Mouse (Mus musculus) stomach, postnatal 0 days (tissue): ENCODE data around the gene Galm. TPM values are rescaled to one million over a fixed set of nuclear protein-coding genes. Genes with fewer than 3 reads are reported as not detected.

Experiments used
- ATAC-seq: fragments of 200-750 bp; cut with Nextera tagmentation; 2 replicates; pipeline ENCODE4 v1.8.0; 2017; ENCODE audit not compliant: low FRiP score, low TSS enrichment
- DNase-seq: peaks from one replicate; pipeline ENCODE4 v3.0.0-alpha.2; 2016; ENCODE audit warnings: low spot score
- H3K27ac ChIP-seq: fragments of 300-500 bp; sonication (generic); replicated peaks from 2 replicates; pipeline ENCODE4 v1.5.1; 2014; ENCODE audit warnings: mild to moderate bottlenecking, control low read depth
- H3K27me3 ChIP-seq: fragments of 300-500 bp; sonication (generic); 2 replicates; pipeline ENCODE4 v1.6.1; 2014; ENCODE audit warnings: low read length; ENCODE audit not compliant: control insufficient read depth, insufficient read depth
- H3K36me3 ChIP-seq: fragments of 300-500 bp; sonication (generic); 2 replicates; pipeline ENCODE4 v1.6.1; 2014; ENCODE audit warnings: low read length, mixed read lengths; ENCODE audit not compliant: control insufficient read depth, insufficient read depth
- H3K4me1 ChIP-seq: fragments of 300-500 bp; sonication (generic); replicated peaks from 2 replicates; pipeline ENCODE4 v1.6.1; 2014; ENCODE audit warnings: antibody characterized with exemption; ENCODE audit not compliant: control insufficient read depth, insufficient read depth
- H3K4me2 ChIP-seq: fragments of 300-500 bp; sonication (generic); replicated peaks from 2 replicates; pipeline ENCODE4 v1.6.1; 2014; ENCODE audit warnings: low read depth, mild to moderate bottlenecking, control low read depth, moderate library complexity
- H3K4me3 ChIP-seq: fragments of 300-500 bp; sonication (generic); 2 replicates; pipeline ENCODE4 v1.5.1; 2014; ENCODE audit warnings: low read depth, low read length, control low read depth
- H3K9ac ChIP-seq: fragments of 300-500 bp; sonication (generic); 2 replicates; pipeline ENCODE4 v1.6.1; 2014; ENCODE audit warnings: mild to moderate bottlenecking, low read length, control low read depth, mixed read lengths
- H3K9me3 ChIP-seq: fragments of 300-500 bp; sonication (generic); 2 replicates; pipeline ENCODE4 v1.6.1; 2016; ENCODE audit warnings: low read length; ENCODE audit not compliant: control insufficient read depth
- CTCF ChIP-seq: IDR thresholded peaks from 2 replicates; pipeline ENCODE4 v1.5.1; 2016; ENCODE audit warnings: antibody characterized with exemption, low read depth, mild to moderate bottlenecking, moderate library complexity
- EP300 ChIP-seq: optimal IDR thresholded peaks from 2 replicates; pipeline ENCODE3; 2016; ENCODE audit warnings: antibody characterized with exemption
- WGBS: fragments of 180-500 bp; shearing (Covaris S2); extraction: QIAGEN DNeasy Blood & Tissue Kit; methylation state at CpG from one replicate; pipeline ENCODE4 v1.1.7; 2014; 5-methylcytosine and 5-hydroxymethylcytosine counted together
- polyA plus RNA-seq: library from polyadenylated mRNA; unstranded; fragments of >200 nt; fragmentation: Nextera tagmentation; extraction: Ambion mirVana; gene quantifications from 2 replicates; pipeline ENCODE4 v1.2.1, GENCODE M21; 2015

The Galm gene
- polyA plus RNA-seq, 1 experiment from 2014 or later: 31.6 TPM

DNA sequence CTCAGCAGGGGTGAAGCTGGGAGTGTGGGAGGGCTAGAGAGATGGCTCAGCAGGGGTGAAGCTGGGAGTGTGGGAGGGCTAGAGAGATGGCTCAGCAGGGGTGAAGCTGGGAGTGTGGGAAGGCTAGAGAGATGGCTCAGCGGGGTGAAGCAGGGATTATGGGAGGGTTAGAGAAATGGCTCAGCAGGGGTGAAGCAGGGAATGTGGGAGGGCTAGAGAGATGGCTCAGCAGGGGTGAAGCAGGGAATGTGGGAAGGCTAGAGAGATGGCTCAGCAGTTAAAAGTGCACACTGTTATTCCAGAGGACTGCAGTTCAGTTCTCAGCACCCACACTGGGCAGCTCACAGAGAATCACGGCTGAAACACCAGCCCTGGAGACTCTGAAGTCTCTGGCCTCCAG lies 26.4 kb downstream of the Galm start:
- TF ChIP-seq CTCF: no peak
- no peak for TF ChIP-seq EP300
- Histone ChIP-seq H3K4me1 (0 out of 2 replicates have a peak, but pooled peaks cover 1% of the 10 kb centered on the region), H3K4me3 (no peak overlapping the region), H3K9me3 (no peaks in the 10 kb centered on the region), H3K4me2 (no peak overlapping the region), H3K27me3 (no peaks in the 10 kb centered on the region), H3K27ac (no peak overlapping the region), H3K36me3 (no peaks in the 10 kb centered on the region), H3K9ac (no peak overlapping the region)
- ATAC-seq (no peak), DNase-seq (no peak)
- WGBS: 83% methylated on average over 2 of the region's 2 CpGs

GRCm38 (mm10) chr17:80156905-80157304 lies 29.6 kb downstream of the Galm start:
- no peak for TF ChIP-seq EP300
- TF ChIP-seq CTCF: no peak
- Histone ChIP-seq H3K36me3 (no peaks in the 10 kb centered on the region), H3K4me2 (no peak overlapping the region), H3K27me3 (no peaks in the 10 kb centered on the region), H3K4me3 (no peak overlapping the region), H3K9ac (no peak overlapping the region), H3K4me1 (no peaks in the 10 kb centered on the region), H3K9me3 (no peaks in the 10 kb centered on the region), H3K27ac (no peak overlapping the region)
- ATAC-seq: no peak
- DNase-seq: no peak
- 89% methylated on average over 8 of the region's 8 CpGs for WGBS

- peak; percentile 59; the same call in 1 of the 2 replicates for ATAC-seq
- no peaks in the 10 kb centered on the region for H3K4me1 ChIP-seq
- no peak overlapping the region for H3K27ac ChIP-seq
- no peaks in the 10 kb centered on the region for H3K9me3 ChIP-seq
- H3K27me3 ChIP-seq: no peaks in the 10 kb centered on the region
- WGBS: 85% methylated on average over 6 of the region's 6 CpGs
- no peak overlapping the region for H3K4me3 ChIP-seq
- no peak overlapping the region for H3K4me2 ChIP-seq
- TF ChIP-seq CTCF (no peak), EP300 (no peak)
- no peak for DNase-seq
- no peaks in the 10 kb centered on the region for H3K36me3 ChIP-seq
- H3K9ac ChIP-seq: no peak overlapping the region
Measured at GRCm38 (mm10) chr17:80157489-80157888, 30.2 kb downstream of the Galm start.

DNA sequence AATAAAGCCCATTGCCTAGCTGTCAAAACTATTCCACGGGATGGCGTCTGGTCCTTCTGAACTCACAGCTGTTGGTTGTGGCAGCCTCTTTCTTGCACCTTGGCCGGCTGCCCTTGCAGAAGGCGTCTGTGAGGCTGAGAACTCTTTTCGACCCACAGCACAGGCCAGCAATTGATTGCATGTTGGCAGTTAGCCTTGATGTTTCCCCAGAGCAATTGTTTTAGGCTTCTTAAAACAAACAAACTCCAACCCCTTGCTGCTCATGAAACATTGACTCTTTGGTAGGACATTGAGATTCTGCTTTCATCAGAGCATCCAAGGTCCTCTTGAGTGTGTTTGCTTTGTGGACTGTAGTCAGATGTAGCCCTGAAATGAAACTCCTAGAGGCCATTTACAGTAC lies 33.2 kb downstream of the Galm start:
- H3K4me3 ChIP-seq: no peak overlapping the region
- DNase-seq (no peak), ATAC-seq (peak; percentile 57; the same call in 1 of the 2 replicates)
- H3K4me2 ChIP-seq: no peak overlapping the region
- WGBS: 35% methylated on average over 5 of the region's 5 CpGs
- TF ChIP-seq CTCF (no peak; the same call in 1 of the 2 replicates), EP300 (no peak)
- no peaks in the 10 kb centered on the region for H3K9me3 ChIP-seq
- no peak overlapping the region for H3K27ac ChIP-seq
- H3K9ac ChIP-seq: no peak overlapping the region
- no peaks in the 10 kb centered on the region for H3K27me3 ChIP-seq
- no peaks in the 10 kb centered on the region for H3K36me3 ChIP-seq
- no peaks in the 10 kb centered on the region; the same call in 1 of the 2 replicates for H3K4me1 ChIP-seq

- Histone ChIP-seq H3K4me3 (no peak overlapping the region), H3K27me3 (no peaks in the 10 kb centered on the region), H3K4me1 (peaks cover 3% of the 10 kb centered on the region; the same call in 1 of the 2 replicates), H3K27ac (no peak overlapping the region), H3K36me3 (no peaks in the 10 kb centered on the region), H3K9me3 (no peaks in the 10 kb centered on the region), H3K9ac (no peak overlapping the region), H3K4me2 (no peak overlapping the region)
- TF ChIP-seq EP300 (no peak), CTCF (no peak)
- ATAC-seq (no peak), DNase-seq (no peak)
- WGBS: 67% methylated on average over 8 of the region's 8 CpGs
Measured at GRCm38 (mm10) chr17:80163991-80164390, 36.7 kb downstream of the Galm start.

- Histone ChIP-seq H3K4me3 (no peak overlapping the region), H3K4me2 (no peak overlapping the region), H3K27me3 (no peaks in the 10 kb centered on the region), H3K9me3 (no peaks in the 10 kb centered on the region), H3K36me3 (no peaks in the 10 kb centered on the region), H3K4me1 (peaks cover 3% of the 10 kb centered on the region; the same call in 1 of the 2 replicates), H3K9ac (no peak overlapping the region), H3K27ac (peak overlapping the region; percentile 56; the same call in 1 of the 2 replicates)
- TF ChIP-seq EP300: no peak
- no peak; the same call in 1 of the 2 replicates for TF ChIP-seq CTCF
- no peak for DNase-seq
- 25% methylated on average over 6 of the region's 6 CpGs for WGBS
- peak; percentile 71; the same call in 1 of the 2 replicates for ATAC-seq
Measured at GRCm38 (mm10) chr17:80165741-80166140, 38.5 kb downstream of the Galm start.
